Mouse (Mus musculus) bone marrow macrophage, adult 2 months (primary cell): Measurements from ENCODE around the gene Mtap. TPM values are rescaled to one million over a fixed set of nuclear protein-coding genes. Genes with fewer than 3 reads are reported as not detected.

Experiments used
- H3K27ac ChIP-seq: 2 replicates; pipeline ENCODE4 v1.5.1; 2012; ENCODE audit warnings: low read depth, low read length; ENCODE audit not compliant: insufficient read depth
- H3K4me1 ChIP-seq: 2 replicates; pipeline ENCODE4 v1.6.1; 2012; ENCODE audit warnings: low read length; ENCODE audit not compliant: control insufficient read depth, insufficient read depth
- H3K4me3 ChIP-seq: 2 replicates; pipeline ENCODE4 v1.5.1; 2012; ENCODE audit warnings: mild to moderate bottlenecking, low read length, moderate library complexity; ENCODE audit not compliant: insufficient read depth
- CTCF ChIP-seq: IDR thresholded peaks from 2 replicates; pipeline ENCODE4 v1.5.1; 2012; ENCODE audit warnings: low read depth, mild to moderate bottlenecking, low read length, moderate library complexity
- POLR2A ChIP-seq: IDR thresholded peaks from 2 replicates; pipeline ENCODE4 v1.6.1; 2012; ENCODE audit warnings: mild to moderate bottlenecking, low read depth, low read length, borderline replicate concordance
- polyA plus RNA-seq: library from polyadenylated mRNA; stranded (reverse); fragments of >200 nt; gene quantifications from 2 replicates; pipeline ENCODE4 v1.2.4, GENCODE M21; 2012; ENCODE audit not compliant: missing spikeins, insufficient read depth, insufficient read length

The Mtap gene
- polyA plus RNA-seq, 1 experiment = 14.4 TPM

GRCm38 (mm10) chr4:89164681-89165080 lies 27.8 kb downstream of the Mtap start:
- H3K4me1 ChIP-seq = peaks cover 16% of the 10 kb centered on the region
- peak overlapping the region; percentile 40 for H3K27ac ChIP-seq
- no peak for TF ChIP-seq POLR2A
- TF ChIP-seq CTCF = no peak
- H3K4me3 ChIP-seq = no peak overlapping the region

- no peak overlapping the region for H3K4me3 ChIP-seq
- TF ChIP-seq CTCF = no peak
- no peak for TF ChIP-seq POLR2A
- H3K27ac ChIP-seq = no peak overlapping the region
- H3K4me1 ChIP-seq = peaks cover 10% of the 10 kb centered on the region
Measured at GRCm38 (mm10) chr4:89168877-89169276, 32.0 kb downstream of the Mtap start.

- H3K4me3 ChIP-seq = no peak overlapping the region
- TF ChIP-seq POLR2A (no peak), CTCF (no peak)
- H3K27ac ChIP-seq = no peak overlapping the region
- peaks cover 6% of the 10 kb centered on the region for H3K4me1 ChIP-seq
Measured at GRCm38 (mm10) chr4:89169739-89170138, 32.8 kb downstream of the Mtap start.

DNA sequence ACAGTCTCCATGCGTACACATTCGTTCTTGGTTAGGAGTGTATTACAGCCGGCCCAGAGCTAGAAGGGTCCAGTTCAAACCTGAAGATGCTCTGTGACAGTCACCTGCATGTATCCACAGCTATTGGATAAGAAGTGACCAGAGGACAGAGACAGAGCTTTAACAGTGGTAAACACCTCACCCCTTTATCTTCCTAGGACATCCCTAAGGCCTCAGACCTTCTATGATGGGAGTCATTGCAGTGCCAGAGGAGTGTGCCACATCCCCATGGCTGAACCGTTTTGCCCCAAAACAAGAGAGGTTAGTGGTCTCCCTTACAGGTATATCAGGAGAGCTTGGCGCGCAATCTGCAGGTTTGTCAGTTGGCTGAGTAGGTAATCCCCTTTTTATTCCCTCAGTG lies 34.0 kb downstream of the Mtap start:
- Histone ChIP-seq H3K27ac (no peak overlapping the region), H3K4me3 (no peak overlapping the region), H3K4me1 (no peaks in the 10 kb centered on the region)
- TF ChIP-seq CTCF = no peak
- no peak for TF ChIP-seq POLR2A

- TF ChIP-seq POLR2A = no peak
- no peak for TF ChIP-seq CTCF
- Histone ChIP-seq H3K27ac (no peak overlapping the region), H3K4me3 (no peak overlapping the region), H3K4me1 (peaks cover 7% of the 10 kb centered on the region)
Measured at GRCm38 (mm10) chr4:89172873-89173605, 36.1 kb downstream of the Mtap start.

DNA sequence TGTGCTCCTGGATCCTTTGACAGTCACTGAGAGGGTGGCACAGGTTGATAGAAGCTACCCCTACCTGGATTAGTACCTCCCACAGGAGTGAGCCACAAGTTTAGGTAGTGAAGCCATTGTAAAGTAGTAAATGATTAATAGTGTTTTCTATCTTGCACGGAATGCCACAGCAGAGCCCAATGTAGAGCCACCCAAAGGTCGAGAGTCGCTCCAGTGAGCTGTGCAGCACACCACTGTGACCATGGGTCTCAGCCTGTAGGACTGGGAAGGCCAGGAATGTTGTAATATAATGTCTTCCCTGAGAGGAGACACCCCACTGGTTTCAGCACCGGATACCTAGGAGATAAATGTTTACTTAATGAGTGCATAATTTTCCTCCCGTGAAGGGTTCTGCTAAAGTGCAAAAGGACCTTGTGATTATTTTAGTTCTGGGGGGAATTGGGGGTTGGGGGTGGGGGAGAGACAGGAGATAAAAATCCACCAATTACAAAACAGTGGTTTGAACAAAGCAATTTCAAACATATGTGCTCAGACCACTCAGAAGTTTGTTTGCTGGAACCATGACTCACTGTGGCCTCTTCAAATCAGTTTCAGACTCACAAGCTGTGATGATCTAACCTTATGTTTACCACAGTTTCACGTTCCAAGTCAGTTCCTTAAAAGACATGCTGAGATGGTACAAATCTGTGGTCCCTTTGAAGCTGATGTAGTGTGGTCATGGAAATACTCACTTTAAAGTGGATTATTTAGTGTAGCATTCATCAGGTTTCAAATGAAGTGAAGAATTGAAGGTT lies 40.8 kb downstream of the Mtap start:
- TF ChIP-seq CTCF = no peak
- TF ChIP-seq POLR2A = no peak
- Histone ChIP-seq H3K27ac (0 out of 2 replicates have a peak overlapping the region, but pooled peaks have one; percentile 7), H3K4me3 (no peak overlapping the region), H3K4me1 (peaks cover 17% of the 10 kb centered on the region)

DNA sequence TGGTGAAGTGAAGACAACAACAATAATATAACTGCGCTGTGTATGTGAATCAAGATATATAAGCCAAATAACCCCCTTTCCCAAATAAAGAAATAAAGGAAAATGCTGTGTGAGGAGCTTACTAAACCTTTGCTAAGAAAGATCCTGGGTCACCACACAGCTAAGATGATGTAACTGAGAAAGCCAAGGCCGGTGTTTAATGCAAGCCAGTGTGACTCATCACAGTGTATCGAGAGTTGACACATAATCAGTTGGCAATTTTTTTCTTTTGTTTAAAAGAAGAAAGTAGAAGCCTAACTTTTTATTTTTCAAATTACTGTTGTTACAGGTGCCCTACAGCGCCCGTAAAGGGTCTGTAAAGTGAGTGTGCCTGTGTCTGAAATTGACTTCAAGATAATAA lies 43.2 kb downstream of the Mtap start:
- no peak overlapping the region for H3K27ac ChIP-seq
- no peak overlapping the region for H3K4me3 ChIP-seq
- H3K4me1 ChIP-seq = peaks cover 17% of the 10 kb centered on the region
- TF ChIP-seq CTCF (no peak), POLR2A (no peak)

- Histone ChIP-seq H3K4me3 (no peak overlapping the region), H3K4me1 (peaks cover 17% of the 10 kb centered on the region), H3K27ac (no peak overlapping the region)
- TF ChIP-seq CTCF (no peak), POLR2A (no peak)
Measured at GRCm38 (mm10) chr4:89181656-89182055, 44.7 kb downstream of the Mtap start.

- Histone ChIP-seq H3K4me1 (peaks cover 11% of the 10 kb centered on the region), H3K4me3 (no peak overlapping the region), H3K27ac (no peak overlapping the region)
- TF ChIP-seq POLR2A = no peak
Measured at GRCm38 (mm10) chr4:89182486-89182885, 45.6 kb downstream of the Mtap start.

DNA sequence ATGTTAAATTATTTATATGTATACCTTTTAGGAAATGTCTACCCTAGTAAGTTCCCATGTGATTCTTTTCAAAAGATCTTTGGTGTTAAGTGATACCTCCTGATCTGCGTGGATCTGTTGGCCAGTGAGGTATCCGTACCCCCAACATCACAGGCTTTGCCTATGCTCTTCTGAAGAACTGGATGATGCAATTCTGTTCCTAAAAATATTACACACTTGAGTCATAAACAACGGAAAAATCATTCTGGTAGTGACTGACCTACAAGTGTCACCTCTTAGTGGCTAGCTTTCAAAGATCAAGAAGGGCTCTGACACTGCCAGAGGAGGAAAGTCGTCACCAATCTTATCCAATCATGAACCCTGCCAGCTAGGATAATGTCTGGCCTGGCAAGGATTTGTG lies 58.6 kb downstream of the Mtap start:
- H3K4me3 ChIP-seq = no peak overlapping the region
- H3K4me1 ChIP-seq = 0 out of 2 replicates have a peak, but pooled peaks cover 5% of the 10 kb centered on the region
- H3K27ac ChIP-seq = no peak overlapping the region
- TF ChIP-seq CTCF = no peak
- no peak for TF ChIP-seq POLR2A
